Mouse (Mus musculus): ENCODE results near the gene Ppp1r14a. TPM values are rescaled to one million over a fixed set of nuclear protein-coding genes. Genes with fewer than 3 reads are reported as not detected.

Gene Ppp1r14a
- 21.6 and 21.8 TPM in 2 replicates for polyA plus RNA-seq (2014; fragmentation: Nextera tagmentation; extraction: Ambion mirVana)

DNA sequence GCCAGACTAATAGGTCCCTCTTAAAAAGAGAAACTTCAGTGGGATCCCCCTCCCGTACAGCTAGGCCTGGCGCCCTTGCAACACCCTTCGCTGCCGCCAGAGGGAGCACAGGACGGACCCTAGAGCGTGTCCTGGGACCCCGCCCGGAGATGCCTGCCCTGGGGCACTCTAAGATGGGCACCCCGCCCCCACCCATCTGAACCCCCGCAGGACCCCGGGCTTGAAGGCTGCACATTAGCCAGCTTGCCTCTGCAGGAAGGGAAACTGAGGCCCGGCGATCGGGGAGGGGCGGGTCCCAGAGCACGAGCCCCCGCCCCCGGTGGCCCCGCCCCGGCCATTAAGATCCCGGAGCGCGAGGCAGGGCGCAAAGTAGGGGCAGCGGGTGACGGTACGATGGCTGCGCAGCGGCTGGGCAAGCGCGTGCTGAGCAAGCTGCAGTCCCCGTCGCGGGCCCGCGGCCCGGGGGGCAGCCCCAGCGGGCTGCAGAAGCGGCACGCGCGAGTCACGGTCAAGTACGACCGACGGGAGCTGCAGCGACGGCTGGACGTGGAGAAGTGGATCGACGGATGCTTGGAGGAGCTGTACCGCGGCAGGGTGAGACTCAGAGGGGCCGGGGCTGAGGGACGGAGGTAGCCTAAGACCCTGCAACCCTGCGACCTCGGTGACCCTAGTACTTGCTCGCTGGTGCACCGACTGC is at the start of gene Ppp1r14a:
Gene Ppp1r14a (plus strand): TSS at position 367 of the 697 bp plus-strand sequence.
- Histone ChIP-seq H3K9ac (ENCODE audit: low read length) (peak within 1 kb of the TSS; percentile 65), H3K27me3 (ENCODE audit: control insufficient read depth, insufficient read depth, low read length) (no peaks in the 10 kb centered on the region; the same call in 1 of the 2 replicates), H3K27ac (ENCODE audit: low read depth, low read length) (peak within 1 kb of the TSS; percentile 20; the same call in 1 of the 2 replicates), H3K4me2 (peak within 1 kb of the TSS; percentile 80), H3K36me3 (ENCODE audit: control insufficient read depth, insufficient read depth, low read length) (no peaks in the 10 kb centered on the region), H3K4me3 (ENCODE audit: low read depth, low read length) (peak within 1 kb of the TSS; percentile 56), H3K9me3 (ENCODE audit: control insufficient read depth, low read length) (no peaks in the 10 kb centered on the region), H3K4me1 (ENCODE audit: control insufficient read depth, insufficient read depth, low read length) (peaks cover 31% of the 10 kb centered on the region)
- WGBS: under 1% methylated on average over 58 of the region's 59 CpGs
- ATAC-seq (ENCODE audit: low FRiP score) (peak; percentile 58), DNase-seq (ENCODE audit: low spot score, missing footprints) (peak; percentile 98)

DNA sequence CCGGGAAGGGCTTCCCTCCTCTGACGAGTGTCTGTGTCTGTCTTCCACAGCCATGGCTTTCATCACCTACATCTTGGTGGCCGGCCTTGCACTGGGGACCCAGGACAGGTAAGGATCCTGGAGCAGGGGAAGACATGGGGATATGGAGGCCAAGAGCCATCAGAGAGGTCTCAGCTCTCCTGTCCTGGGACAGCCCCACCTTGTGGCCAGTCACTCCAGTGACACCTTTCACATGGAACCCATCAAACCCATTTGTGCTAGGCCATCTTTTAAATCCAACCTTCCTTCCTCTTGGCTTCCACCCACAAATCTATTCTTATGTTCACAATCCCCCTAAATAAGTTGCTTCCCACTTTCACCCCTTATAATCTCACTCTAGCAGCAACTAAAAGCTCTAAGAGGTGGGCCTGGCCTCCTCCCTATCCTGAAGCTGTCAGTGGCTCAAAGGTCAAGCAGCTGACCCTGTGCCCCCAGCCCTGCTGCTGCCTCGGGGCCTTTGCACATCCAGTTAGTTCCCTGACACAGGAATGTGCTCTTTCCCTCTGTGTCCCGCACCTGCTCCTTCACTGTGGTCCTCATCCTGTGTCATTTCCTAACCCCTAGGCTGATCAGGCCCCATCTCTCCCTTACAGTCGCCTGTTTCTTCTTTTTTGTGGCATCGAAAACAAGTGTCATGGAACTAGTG is 44.2 kb upstream of the Ppp1r14a start:
- Histone ChIP-seq H3K27ac (ENCODE audit: low read depth, low read length) (no peak overlapping the region), H3K4me1 (ENCODE audit: control insufficient read depth, insufficient read depth, low read length) (peaks cover 6% of the 10 kb centered on the region), H3K4me3 (ENCODE audit: low read depth, low read length) (no peak overlapping the region), H3K9ac (ENCODE audit: low read length) (no peak overlapping the region), H3K27me3 (ENCODE audit: control insufficient read depth, insufficient read depth, low read length) (peaks cover 4% of the 10 kb centered on the region; the same call in 1 of the 2 replicates), H3K4me2 (no peak overlapping the region), H3K9me3 (ENCODE audit: control insufficient read depth, low read length) (no peaks in the 10 kb centered on the region), H3K36me3 (ENCODE audit: control insufficient read depth, insufficient read depth, low read length) (peaks cover 7% of the 10 kb centered on the region)
- ATAC-seq (ENCODE audit: low FRiP score): no peak
- WGBS: 86% methylated on average over 7 of the region's 7 CpGs
- DNase-seq (ENCODE audit: low spot score, missing footprints): peak; percentile 62

DNA sequence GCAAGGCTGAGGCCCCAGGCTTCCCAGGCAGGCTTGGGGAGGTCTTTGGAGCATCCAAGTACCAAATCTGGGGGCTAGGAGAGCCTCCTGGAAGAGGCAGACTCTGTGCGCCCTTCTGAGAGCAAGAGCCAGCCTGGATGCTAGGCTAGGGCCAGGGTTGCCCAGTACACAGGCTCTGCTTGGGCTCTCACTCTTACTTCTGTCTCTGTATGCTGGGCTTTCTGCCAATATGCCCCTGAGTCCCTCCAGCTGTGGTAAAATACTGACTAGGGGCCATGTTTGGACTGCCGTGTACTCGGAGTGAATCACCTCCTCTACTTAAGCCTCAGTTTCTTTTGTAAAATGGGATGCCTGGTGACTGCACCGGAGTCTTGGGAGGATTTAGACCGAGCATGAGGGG is 43.1 kb upstream of the Ppp1r14a start:
- H3K27ac ChIP-seq (ENCODE audit: low read depth, low read length): no peak overlapping the region
- DNase-seq (ENCODE audit: low spot score, missing footprints): no peak
- H3K9me3 ChIP-seq (ENCODE audit: control insufficient read depth, low read length): no peaks in the 10 kb centered on the region
- 93% methylated on average over 5 of the region's 5 CpGs for WGBS
- peaks cover 6% of the 10 kb centered on the region for H3K4me1 ChIP-seq (ENCODE audit: control insufficient read depth, insufficient read depth, low read length)
- peaks cover 7% of the 10 kb centered on the region for H3K36me3 ChIP-seq (ENCODE audit: control insufficient read depth, insufficient read depth, low read length)
- peaks cover 4% of the 10 kb centered on the region; the same call in 1 of the 2 replicates for H3K27me3 ChIP-seq (ENCODE audit: control insufficient read depth, insufficient read depth, low read length)
- no peak overlapping the region for H3K4me3 ChIP-seq (ENCODE audit: low read depth, low read length)
- ATAC-seq (ENCODE audit: low FRiP score): no peak
- H3K4me2 ChIP-seq: no peak overlapping the region
- H3K9ac ChIP-seq (ENCODE audit: low read length): no peak overlapping the region

DNA sequence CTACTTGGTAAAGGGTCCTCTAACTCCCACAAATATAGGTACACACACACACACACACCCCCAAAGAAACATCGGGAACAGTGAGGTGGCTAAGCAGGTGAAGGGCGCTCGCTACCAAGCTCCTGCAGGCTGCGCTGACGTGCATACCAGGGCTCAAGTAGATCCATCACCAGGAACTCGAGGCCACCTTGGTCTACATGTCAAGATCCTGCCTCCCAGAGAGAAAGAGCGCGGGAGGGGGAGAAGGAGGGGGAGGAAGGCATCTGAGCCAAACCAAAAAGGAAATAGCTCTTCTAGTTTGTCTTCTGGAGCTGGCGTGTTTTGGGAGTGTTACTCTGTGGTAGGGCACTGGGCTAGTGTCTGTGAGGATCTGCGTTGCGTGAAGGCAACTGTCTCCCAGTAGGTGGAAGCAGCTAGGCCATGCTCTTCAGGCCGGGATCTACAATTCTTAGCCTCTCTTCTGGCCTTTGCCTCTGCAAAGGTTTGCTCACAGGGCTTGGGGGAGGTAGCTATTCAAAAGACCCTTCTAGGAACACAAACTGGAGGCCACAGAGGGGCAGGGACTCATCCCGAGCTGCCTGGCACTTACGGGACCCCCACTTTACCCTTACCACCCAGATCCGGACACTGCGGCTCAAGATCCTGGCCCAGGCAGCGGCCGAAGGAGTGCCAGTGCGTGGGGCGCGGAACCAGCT is 42.3 kb upstream of the Ppp1r14a start:
- Histone ChIP-seq H3K9me3 (ENCODE audit: control insufficient read depth, low read length) (no peaks in the 10 kb centered on the region), H3K36me3 (ENCODE audit: control insufficient read depth, insufficient read depth, low read length) (peaks cover 7% of the 10 kb centered on the region), H3K27ac (ENCODE audit: low read depth, low read length) (no peak overlapping the region), H3K9ac (ENCODE audit: low read length) (no peak overlapping the region), H3K4me3 (ENCODE audit: low read depth, low read length) (no peak overlapping the region; the same call in 1 of the 2 replicates), H3K4me2 (no peak overlapping the region), H3K4me1 (ENCODE audit: control insufficient read depth, insufficient read depth, low read length) (peaks cover 6% of the 10 kb centered on the region), H3K27me3 (ENCODE audit: control insufficient read depth, insufficient read depth, low read length) (peaks cover 4% of the 10 kb centered on the region; the same call in 1 of the 2 replicates)
- ATAC-seq (ENCODE audit: low FRiP score) (no peak; the same call in 1 of the 2 replicates), DNase-seq (ENCODE audit: low spot score, missing footprints) (peak; percentile 73)
- 86% methylated on average over 21 of the region's 21 CpGs for WGBS

DNA sequence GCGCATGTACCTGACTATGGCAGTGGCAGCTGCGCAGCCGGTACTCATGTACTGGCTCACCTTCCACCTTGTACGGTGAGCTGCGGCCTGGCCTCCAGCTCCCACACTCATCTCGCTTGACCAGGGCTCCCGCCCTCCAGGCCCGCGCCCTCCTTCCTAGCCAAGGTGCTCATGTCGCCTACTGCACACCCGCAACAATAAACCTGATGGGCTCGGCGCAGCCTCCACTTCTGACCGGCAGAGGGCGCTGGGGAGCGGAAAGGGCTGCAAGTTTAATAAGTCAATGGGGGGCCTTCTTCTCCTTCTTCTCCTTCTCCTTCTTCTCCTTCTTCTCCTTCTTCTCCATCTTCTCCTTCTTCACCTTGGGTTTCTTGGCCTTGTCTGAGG is 41.8 kb upstream of the Ppp1r14a start:
- Histone ChIP-seq H3K4me1 (ENCODE audit: control insufficient read depth, insufficient read depth, low read length) (peaks cover 6% of the 10 kb centered on the region), H3K36me3 (ENCODE audit: control insufficient read depth, insufficient read depth, low read length) (peaks cover 7% of the 10 kb centered on the region), H3K27ac (ENCODE audit: low read depth, low read length) (no peak overlapping the region), H3K4me2 (peak overlapping the region; percentile 48), H3K9me3 (ENCODE audit: control insufficient read depth, low read length) (no peaks in the 10 kb centered on the region), H3K27me3 (ENCODE audit: control insufficient read depth, insufficient read depth, low read length) (peaks cover 4% of the 10 kb centered on the region; the same call in 1 of the 2 replicates), H3K4me3 (ENCODE audit: low read depth, low read length) (peak overlapping the region; percentile 18; the same call in 1 of the 2 replicates), H3K9ac (ENCODE audit: low read length) (peak overlapping the region; percentile 44; the same call in 1 of the 2 replicates)
- ATAC-seq (ENCODE audit: low FRiP score) (peak; percentile 54), DNase-seq (ENCODE audit: low spot score, missing footprints) (peak; percentile 99)
- WGBS: 31% methylated on average over 16 of the region's 16 CpGs

DNA sequence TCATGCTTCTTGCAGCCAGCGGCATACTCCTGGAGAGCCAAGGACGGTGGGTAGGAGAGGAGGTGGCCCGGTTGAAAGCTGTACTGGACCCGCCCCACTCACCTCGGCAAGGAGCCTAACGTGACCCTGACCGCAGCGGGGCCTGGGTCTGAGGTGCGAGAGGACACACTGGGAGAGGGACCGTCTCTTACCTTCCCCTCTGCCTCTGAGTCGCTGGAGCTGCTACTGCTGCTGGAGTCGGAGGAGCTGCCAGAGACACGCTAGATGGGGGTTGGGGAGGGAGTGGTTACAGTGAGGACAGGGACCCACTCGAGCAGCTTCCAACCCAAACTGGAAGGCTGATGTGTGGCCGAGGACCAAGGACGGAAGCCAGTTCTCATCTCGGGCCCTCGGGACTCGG is 41.4 kb upstream of the Ppp1r14a start:
- H3K4me2 ChIP-seq: peak overlapping the region; percentile 48
- peaks cover 7% of the 10 kb centered on the region for H3K36me3 ChIP-seq (ENCODE audit: control insufficient read depth, insufficient read depth, low read length)
- ATAC-seq (ENCODE audit: low FRiP score) (no peak), DNase-seq (ENCODE audit: low spot score, missing footprints) (no peak)
- 7% methylated on average over 19 of the region's 19 CpGs for WGBS
- H3K27me3 ChIP-seq (ENCODE audit: control insufficient read depth, insufficient read depth, low read length): peaks cover 4% of the 10 kb centered on the region; the same call in 1 of the 2 replicates
- H3K27ac ChIP-seq (ENCODE audit: low read depth, low read length): no peak overlapping the region
- peaks cover 6% of the 10 kb centered on the region for H3K4me1 ChIP-seq (ENCODE audit: control insufficient read depth, insufficient read depth, low read length)
- peak overlapping the region; percentile 18 for H3K4me3 ChIP-seq (ENCODE audit: low read depth, low read length)
- H3K9me3 ChIP-seq (ENCODE audit: control insufficient read depth, low read length): no peaks in the 10 kb centered on the region
- peak overlapping the region; percentile 44 for H3K9ac ChIP-seq (ENCODE audit: low read length)

DNA sequence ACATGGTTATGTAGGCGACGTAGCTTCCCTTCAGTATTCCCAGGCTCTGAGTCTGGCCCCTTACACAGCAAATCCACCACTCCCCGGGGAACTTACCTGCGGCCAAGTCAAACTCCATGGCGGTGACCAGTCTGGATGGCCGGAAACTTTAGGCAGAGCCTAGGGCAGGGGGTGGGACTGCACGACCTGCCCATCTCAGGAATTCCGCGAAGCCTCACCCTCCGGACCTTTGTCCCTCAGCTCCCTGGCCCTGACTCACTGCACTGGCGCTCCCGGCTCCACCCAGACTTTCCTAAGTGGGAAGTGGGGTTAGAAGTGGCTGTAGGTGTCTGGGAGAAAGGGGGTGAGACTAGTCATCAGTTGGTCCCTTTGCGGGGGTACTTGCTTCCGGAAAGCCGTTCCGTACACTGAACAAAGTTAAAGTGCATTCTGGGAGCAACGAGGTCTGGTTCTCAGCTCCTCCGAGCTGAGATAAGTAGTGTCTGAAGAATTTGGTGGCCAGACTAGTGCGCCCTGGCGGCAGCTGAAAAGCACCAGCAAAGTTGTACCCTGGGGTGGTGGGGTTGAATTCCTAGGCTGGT is 40.8 kb upstream of the Ppp1r14a start, which contains the start of gene 2200002D01Rik:
Gene 2200002D01Rik (minus strand): TSS at position 206 of the 581 bp plus-strand sequence.
- Histone ChIP-seq H3K9ac (ENCODE audit: low read length) (peak within 1 kb of the TSS; percentile 44), H3K9me3 (ENCODE audit: control insufficient read depth, low read length) (no peaks in the 10 kb centered on the region), H3K4me1 (ENCODE audit: control insufficient read depth, insufficient read depth, low read length) (peaks cover 6% of the 10 kb centered on the region), H3K4me3 (ENCODE audit: low read depth, low read length) (peak within 1 kb of the TSS; percentile 18), H3K36me3 (ENCODE audit: control insufficient read depth, insufficient read depth, low read length) (peaks cover 7% of the 10 kb centered on the region), H3K27me3 (ENCODE audit: control insufficient read depth, insufficient read depth, low read length) (peaks cover 4% of the 10 kb centered on the region; the same call in 1 of the 2 replicates), H3K27ac (ENCODE audit: low read depth, low read length) (no peak within 1 kb of the TSS), H3K4me2 (peak within 1 kb of the TSS; percentile 48)
- DNase-seq (ENCODE audit: low spot score, missing footprints): peak; percentile 91
- 7% methylated on average over 20 of the region's 20 CpGs for WGBS
- ATAC-seq (ENCODE audit: low FRiP score): peak; percentile 44; the same call in 1 of the 2 replicates

DNA sequence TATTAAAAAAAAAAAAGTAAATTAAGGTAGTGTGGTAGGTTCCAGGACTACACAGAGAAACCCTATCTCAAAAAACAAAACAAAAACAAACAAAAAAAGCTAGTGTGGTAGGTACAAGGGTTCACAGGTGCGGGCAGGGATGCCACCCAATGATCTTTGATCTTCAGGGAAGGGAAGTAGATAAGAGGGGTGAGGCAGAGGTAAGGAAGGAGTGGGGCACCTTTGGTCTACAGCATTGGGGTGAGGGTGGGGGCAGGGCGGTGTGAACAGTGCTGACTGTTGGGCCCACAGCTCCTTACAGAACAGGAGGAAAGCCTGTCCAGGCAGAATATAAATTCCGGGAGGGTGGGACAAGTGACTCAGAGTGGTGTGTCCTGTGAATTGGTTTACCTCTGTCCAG is 37.9 kb upstream of the Ppp1r14a start:
- peaks cover under 1% of the 10 kb centered on the region; the same call in 1 of the 2 replicates for H3K36me3 ChIP-seq (ENCODE audit: control insufficient read depth, insufficient read depth, low read length)
- peaks cover 4% of the 10 kb centered on the region; the same call in 1 of the 2 replicates for H3K27me3 ChIP-seq (ENCODE audit: control insufficient read depth, insufficient read depth, low read length)
- no peaks in the 10 kb centered on the region for H3K9me3 ChIP-seq (ENCODE audit: control insufficient read depth, low read length)
- no peak overlapping the region for H3K4me2 ChIP-seq
- no peak overlapping the region for H3K9ac ChIP-seq (ENCODE audit: low read length)
- H3K4me3 ChIP-seq (ENCODE audit: low read depth, low read length): no peak overlapping the region
- peaks cover 6% of the 10 kb centered on the region for H3K4me1 ChIP-seq (ENCODE audit: control insufficient read depth, insufficient read depth, low read length)
- DNase-seq (ENCODE audit: low spot score, missing footprints) (peak; percentile 23), ATAC-seq (ENCODE audit: low FRiP score) (no peak)
- no peak overlapping the region for H3K27ac ChIP-seq (ENCODE audit: low read depth, low read length)
- 88% methylated on average over 3 of the region's 3 CpGs for WGBS
